Mouse (Mus musculus) midbrain, embryonic 13.5 days (tissue): ENCODE measurements around the gene Slf2. TPM values are rescaled to one million over a fixed set of nuclear protein-coding genes. Genes with fewer than 3 reads are reported as not detected.

ENCODE experiments used
- ATAC-seq: fragments of 200-750 bp; cut with Nextera tagmentation; 2 replicates; pipeline ENCODE4 v1.8.0; 2017; ENCODE audit warnings: mild to moderate bottlenecking, moderate TSS enrichment, moderate library complexity
- H3K27ac ChIP-seq: fragments of 300-500 bp; sonication (generic); 2 replicates; pipeline ENCODE4 v1.5.1; 2015; ENCODE audit warnings: inconsistent platforms, mild to moderate bottlenecking, moderate library complexity
- H3K27me3 ChIP-seq: fragments of 300-500 bp; sonication (generic); 2 replicates; pipeline ENCODE4 v1.6.1; 2015; ENCODE audit warnings: mild to moderate bottlenecking, inconsistent platforms
- H3K36me3 ChIP-seq: fragments of 300-500 bp; sonication (generic); 2 replicates; pipeline ENCODE4 v1.6.1; 2015; ENCODE audit warnings: mild to moderate bottlenecking, inconsistent platforms
- H3K4me1 ChIP-seq: fragments of 300-500 bp; sonication (generic); replicated peaks from 2 replicates; pipeline ENCODE4 v1.6.1; 2015; ENCODE audit warnings: inconsistent platforms
- H3K4me2 ChIP-seq: fragments of 300-500 bp; sonication (generic); replicated peaks from 2 replicates; pipeline ENCODE4 v1.6.1; 2015; ENCODE audit warnings: moderate library complexity, mild to moderate bottlenecking, inconsistent platforms
- H3K4me3 ChIP-seq: fragments of 300-500 bp; sonication (generic); replicated peaks from 2 replicates; pipeline ENCODE4 v1.5.1; 2015; ENCODE audit warnings: mild to moderate bottlenecking, inconsistent platforms
- H3K9ac ChIP-seq: fragments of 300-500 bp; sonication (generic); replicated peaks from 2 replicates; pipeline ENCODE4 v1.6.1; 2015; ENCODE audit warnings: mild to moderate bottlenecking, inconsistent platforms
- H3K9me3 ChIP-seq: fragments of 300-500 bp; sonication (generic); 2 replicates; pipeline ENCODE4 v1.6.1; 2016; ENCODE audit warnings: mild to moderate bottlenecking, inconsistent platforms
- WGBS: fragments of 180-500 bp; shearing (Covaris S2); methylation state at CpG from one replicate; pipeline ENCODE4 v1.1.7; 2015; 5-methylcytosine and 5-hydroxymethylcytosine counted together
- polyA plus RNA-seq: library from polyadenylated mRNA; unstranded; fragments of >200 nt; fragmentation: Nextera tagmentation; extraction: Ambion mirVana; gene quantifications from 2 replicates; pipeline ENCODE4 v1.2.1, GENCODE M21; 2015

Slf2 gene
- polyA plus RNA-seq, 1 experiment from 2014 or later, result 30.2 TPM

- Histone ChIP-seq H3K4me2 (peak overlapping the region; percentile 78), H3K4me1 (peaks cover 74% of the 10 kb centered on the region), H3K9ac (peak overlapping the region; percentile 81), H3K9me3 (no peaks in the 10 kb centered on the region), H3K27ac (peak overlapping the region; percentile 97), H3K36me3 (peaks cover 9% of the 10 kb centered on the region), H3K27me3 (no peaks in the 10 kb centered on the region), H3K4me3 (peak overlapping the region; percentile 59)
- ATAC-seq, result peak; percentile 52
- WGBS, result under 1% methylated on average over 17 of the region's 18 CpGs
These were observed 85.6 kb downstream of the Slf2 start for GRCm38 (mm10) chr19:45016341-45017215.

- peaks cover 76% of the 10 kb centered on the region for H3K4me1 ChIP-seq
- WGBS, result 0% methylated on average over 26 of the region's 27 CpGs
- peak overlapping the region; percentile 97 for H3K27ac ChIP-seq
- peak overlapping the region; percentile 81 for H3K9ac ChIP-seq
- H3K27me3 ChIP-seq, result no peaks in the 10 kb centered on the region
- no peaks in the 10 kb centered on the region for H3K9me3 ChIP-seq
- 0 out of 2 replicates have a peak, but pooled peaks cover 7% of the 10 kb centered on the region for H3K36me3 ChIP-seq
- peak overlapping the region; percentile 59 for H3K4me3 ChIP-seq
- peak overlapping the region; percentile 78 for H3K4me2 ChIP-seq
- ATAC-seq, result peak; percentile 74
These were observed 86.3 kb downstream of the Slf2 start for GRCm38 (mm10) chr19:45017216-45017771.

- Histone ChIP-seq H3K4me3 (peak overlapping the region; percentile 59), H3K9ac (peak overlapping the region; percentile 81), H3K27me3 (no peaks in the 10 kb centered on the region), H3K36me3 (peaks cover 13% of the 10 kb centered on the region; the same call in 1 of the 2 replicates), H3K27ac (peak overlapping the region; percentile 97), H3K9me3 (no peaks in the 10 kb centered on the region), H3K4me1 (peaks cover 70% of the 10 kb centered on the region), H3K4me2 (peak overlapping the region; percentile 78)
- WGBS, result under 1% methylated on average over 44 of the region's 48 CpGs
- peak; percentile 77 for ATAC-seq
These were observed 87.0 kb downstream of the Slf2 start for GRCm38 (mm10) chr19:45017909-45018308.

GRCm38 (mm10) chr19:45018351-45018831 is 87.4 kb downstream of the Slf2 start:
- H3K9ac ChIP-seq, result peak overlapping the region; percentile 81
- no peaks in the 10 kb centered on the region for H3K27me3 ChIP-seq
- H3K4me3 ChIP-seq, result peak overlapping the region; percentile 59
- H3K4me2 ChIP-seq, result peak overlapping the region; percentile 78
- ATAC-seq, result peak; percentile 25; the same call in 1 of the 2 replicates
- peaks cover 14% of the 10 kb centered on the region for H3K36me3 ChIP-seq
- H3K27ac ChIP-seq, result peak overlapping the region; percentile 97
- peaks cover 69% of the 10 kb centered on the region for H3K4me1 ChIP-seq
- H3K9me3 ChIP-seq, result no peaks in the 10 kb centered on the region
- WGBS, result under 1% methylated on average over 13 of the region's 13 CpGs

GRCm38 (mm10) chr19:45020348-45020747 is 89.4 kb downstream of the Slf2 start:
- Histone ChIP-seq H3K4me2 (peak overlapping the region; percentile 22), H3K4me3 (no peak overlapping the region), H3K4me1 (peaks cover 57% of the 10 kb centered on the region), H3K9ac (peak overlapping the region; percentile 44; the same call in 1 of the 2 replicates), H3K9me3 (no peaks in the 10 kb centered on the region), H3K36me3 (peaks cover 32% of the 10 kb centered on the region), H3K27me3 (no peaks in the 10 kb centered on the region), H3K27ac (no peak overlapping the region)
- no peak for ATAC-seq
- WGBS, result 75% methylated on average over 6 of the region's 6 CpGs

- H3K36me3 ChIP-seq, result peaks cover 42% of the 10 kb centered on the region
- H3K4me3 ChIP-seq, result no peak overlapping the region
- no peak overlapping the region for H3K27ac ChIP-seq
- H3K4me2 ChIP-seq, result peak overlapping the region; percentile 22; the same call in 1 of the 2 replicates
- peak overlapping the region; percentile 44; the same call in 1 of the 2 replicates for H3K9ac ChIP-seq
- H3K27me3 ChIP-seq, result no peaks in the 10 kb centered on the region
- WGBS, result 94% methylated on average over 15 of the region's 15 CpGs
- no peaks in the 10 kb centered on the region for H3K9me3 ChIP-seq
- no peak for ATAC-seq
- H3K4me1 ChIP-seq, result peaks cover 47% of the 10 kb centered on the region
These were observed 90.4 kb downstream of the Slf2 start for GRCm38 (mm10) chr19:45021362-45021761.

- Histone ChIP-seq H3K27me3 (no peaks in the 10 kb centered on the region), H3K36me3 (peaks cover 68% of the 10 kb centered on the region), H3K4me2 (no peak overlapping the region), H3K9ac (no peak overlapping the region), H3K27ac (no peak overlapping the region), H3K4me1 (peaks cover 35% of the 10 kb centered on the region), H3K4me3 (no peak overlapping the region), H3K9me3 (no peaks in the 10 kb centered on the region)
- no peak; the same call in 1 of the 2 replicates for ATAC-seq
- 89% methylated on average over 11 of the region's 11 CpGs for WGBS
These were observed 93.0 kb downstream of the Slf2 start for GRCm38 (mm10) chr19:45023993-45024392.

GRCm38 (mm10) chr19:45024775-45025174 is 93.8 kb downstream of the Slf2 start:
- Histone ChIP-seq H3K4me2 (no peak overlapping the region), H3K36me3 (peaks cover 68% of the 10 kb centered on the region), H3K4me1 (peaks cover 27% of the 10 kb centered on the region), H3K27ac (no peak overlapping the region), H3K27me3 (no peaks in the 10 kb centered on the region), H3K4me3 (no peak overlapping the region), H3K9me3 (no peaks in the 10 kb centered on the region), H3K9ac (no peak overlapping the region)
- WGBS, result 91% methylated on average over 20 of the region's 20 CpGs
- no peak for ATAC-seq

- H3K4me3 ChIP-seq, result no peak overlapping the region
- H3K36me3 ChIP-seq, result peaks cover 68% of the 10 kb centered on the region
- WGBS, result 94% methylated on average over 37 of the region's 37 CpGs
- H3K27ac ChIP-seq, result no peak overlapping the region
- no peak overlapping the region for H3K4me2 ChIP-seq
- peaks cover 21% of the 10 kb centered on the region for H3K4me1 ChIP-seq
- H3K9ac ChIP-seq, result no peak overlapping the region
- ATAC-seq, result no peak
- H3K27me3 ChIP-seq, result no peaks in the 10 kb centered on the region
- H3K9me3 ChIP-seq, result no peaks in the 10 kb centered on the region
These were observed 95.1 kb downstream of the Slf2 start for GRCm38 (mm10) chr19:45025937-45026568.

- Histone ChIP-seq H3K27ac (no peak overlapping the region), H3K4me3 (no peak overlapping the region), H3K9ac (no peak overlapping the region), H3K9me3 (no peaks in the 10 kb centered on the region), H3K4me2 (no peak overlapping the region), H3K27me3 (no peaks in the 10 kb centered on the region), H3K36me3 (peaks cover 61% of the 10 kb centered on the region), H3K4me1 (peaks cover 13% of the 10 kb centered on the region; the same call in 1 of the 2 replicates)
- WGBS, result 86% methylated on average over 6 of the region's 6 CpGs
- no peak for ATAC-seq
These were observed 96.2 kb downstream of the Slf2 start for GRCm38 (mm10) chr19:45026958-45027670.

GRCm38 (mm10) chr19:45027848-45028247 is 96.9 kb downstream of the Slf2 start:
- no peak overlapping the region for H3K4me2 ChIP-seq
- peaks cover 56% of the 10 kb centered on the region for H3K36me3 ChIP-seq
- H3K4me3 ChIP-seq, result no peak overlapping the region
- no peak for ATAC-seq
- WGBS, result 75% methylated on average over 6 of the region's 6 CpGs
- peaks cover 14% of the 10 kb centered on the region; the same call in 1 of the 2 replicates for H3K4me1 ChIP-seq
- no peaks in the 10 kb centered on the region for H3K9me3 ChIP-seq
- H3K27ac ChIP-seq, result no peak overlapping the region
- no peaks in the 10 kb centered on the region for H3K27me3 ChIP-seq
- H3K9ac ChIP-seq, result no peak overlapping the region
